Mouse (Mus musculus) hindbrain, embryonic 15.5 days (tissue): ENCODE data around the gene Znrf1. TPM values are rescaled to one million over a fixed set of nuclear protein-coding genes. Genes with fewer than 3 reads are reported as not detected.
A peak's percentile ranks its signal among the peaks of the same experiment; 100 is the strongest.

Experiments used
- ATAC-seq: fragments of 200-750 bp; cut with Nextera tagmentation; 2 replicates; pipeline ENCODE4 v1.8.0; 2017; ENCODE audit warnings: low read depth, moderate number of reproducible peaks, moderate TSS enrichment; ENCODE audit not compliant: low FRiP score
- H3K27ac ChIP-seq: fragments of 300-500 bp; sonication (generic); replicated peaks from 2 replicates; pipeline ENCODE4 v1.5.1; 2015; ENCODE audit warnings: mild to moderate bottlenecking, inconsistent platforms
- H3K27me3 ChIP-seq: fragments of 300-500 bp; sonication (generic); 2 replicates; pipeline ENCODE4 v1.6.1; 2015; ENCODE audit warnings: control low read depth, inconsistent platforms
- H3K36me3 ChIP-seq: fragments of 300-500 bp; sonication (generic); 2 replicates; pipeline ENCODE4 v1.6.1; 2015; ENCODE audit warnings: control low read depth, inconsistent platforms
- H3K4me1 ChIP-seq: fragments of 300-500 bp; sonication (generic); replicated peaks from 2 replicates; pipeline ENCODE4 v1.6.1; 2015; ENCODE audit warnings: control low read depth, inconsistent platforms
- H3K4me2 ChIP-seq: fragments of 300-500 bp; sonication (generic); 2 replicates; pipeline ENCODE4 v1.6.1; 2015; ENCODE audit warnings: moderate library complexity, mild to moderate bottlenecking, inconsistent platforms
- H3K4me3 ChIP-seq: fragments of 300-500 bp; sonication (generic); 2 replicates; pipeline ENCODE4 v1.5.1; 2015; ENCODE audit warnings: mild to moderate bottlenecking, inconsistent platforms
- H3K9ac ChIP-seq: fragments of 300-500 bp; sonication (generic); 2 replicates; pipeline ENCODE4 v1.6.1; 2015; ENCODE audit warnings: inconsistent platforms
- H3K9me3 ChIP-seq: fragments of 300-500 bp; sonication (generic); 2 replicates; pipeline ENCODE4 v1.6.1; 2016; ENCODE audit warnings: control low read depth, inconsistent platforms
- WGBS: fragments of 180-500 bp; shearing (Covaris S2); methylation state at CpG from one replicate; pipeline ENCODE4 v1.1.7; 2015; 5-methylcytosine and 5-hydroxymethylcytosine counted together
- polyA plus RNA-seq: library from polyadenylated mRNA; unstranded; fragments of >200 nt; fragmentation: Nextera tagmentation; extraction: Ambion mirVana; gene quantifications from 2 replicates; pipeline ENCODE4 v1.2.1, GENCODE M21; 2015

Gene Znrf1
- polyA plus RNA-seq, 1 experiment from 2014 or later, result 106 TPM

GRCm38 (mm10) chr8:111592390-111592910 is 56.6 kb downstream of the Znrf1 start:
- no peak overlapping the region for H3K9ac ChIP-seq
- 61% methylated on average over 7 of the region's 7 CpGs for WGBS
- ATAC-seq, result no peak
- no peaks in the 10 kb centered on the region for H3K36me3 ChIP-seq
- no peaks in the 10 kb centered on the region for H3K9me3 ChIP-seq
- H3K4me1 ChIP-seq, result peaks cover 55% of the 10 kb centered on the region
- H3K27ac ChIP-seq, result 0 out of 2 replicates have a peak overlapping the region, but pooled peaks have one; percentile 3
- H3K27me3 ChIP-seq, result no peaks in the 10 kb centered on the region
- no peak overlapping the region for H3K4me2 ChIP-seq
- H3K4me3 ChIP-seq, result no peak overlapping the region

DNA sequence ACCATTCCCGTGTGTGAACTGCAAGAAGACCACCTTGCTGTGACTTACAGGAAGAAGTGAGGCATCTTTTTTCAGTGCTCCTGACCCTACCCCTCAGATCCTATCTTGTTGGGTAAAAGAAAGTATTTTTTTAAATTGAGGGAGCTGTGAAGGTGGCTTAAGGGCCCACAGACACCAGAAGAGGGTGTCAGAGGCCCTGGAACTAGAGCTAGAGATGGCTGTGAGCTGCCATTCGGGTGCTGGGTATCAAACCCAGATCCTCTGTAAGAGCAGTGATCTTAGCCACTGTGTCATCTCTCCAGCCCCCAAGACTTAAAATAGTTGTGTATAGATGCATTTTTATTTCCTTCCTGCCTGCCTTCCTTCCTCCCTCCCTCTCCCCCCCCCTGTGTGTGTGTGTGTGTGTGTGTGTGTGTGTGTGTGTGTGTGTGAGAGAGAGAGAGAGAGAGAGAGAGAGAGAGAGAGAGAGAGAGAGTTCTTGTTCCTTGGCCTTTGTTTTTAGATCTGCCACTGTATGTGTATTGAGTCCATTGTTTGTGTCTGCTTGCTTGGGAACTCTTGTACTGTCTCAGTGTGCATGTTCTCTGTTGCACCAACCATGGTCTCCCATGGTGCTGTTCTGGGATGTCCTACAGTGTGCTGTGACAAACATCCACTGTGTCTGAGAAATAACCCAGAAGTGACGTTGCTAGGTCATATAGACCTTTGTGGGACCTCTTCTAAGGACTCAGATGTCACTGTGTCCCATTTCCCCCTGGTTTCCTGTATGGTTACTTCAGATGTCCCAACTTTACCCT is 58.3 kb downstream of the Znrf1 start:
- Histone ChIP-seq H3K9ac (no peak overlapping the region), H3K27ac (no peak overlapping the region), H3K4me1 (peaks cover 62% of the 10 kb centered on the region), H3K27me3 (no peaks in the 10 kb centered on the region), H3K4me2 (no peak overlapping the region), H3K36me3 (no peaks in the 10 kb centered on the region), H3K9me3 (no peaks in the 10 kb centered on the region), H3K4me3 (no peak overlapping the region)
- ATAC-seq, result no peak
- WGBS, result 79% methylated on average over 3 of the region's 3 CpGs

DNA sequence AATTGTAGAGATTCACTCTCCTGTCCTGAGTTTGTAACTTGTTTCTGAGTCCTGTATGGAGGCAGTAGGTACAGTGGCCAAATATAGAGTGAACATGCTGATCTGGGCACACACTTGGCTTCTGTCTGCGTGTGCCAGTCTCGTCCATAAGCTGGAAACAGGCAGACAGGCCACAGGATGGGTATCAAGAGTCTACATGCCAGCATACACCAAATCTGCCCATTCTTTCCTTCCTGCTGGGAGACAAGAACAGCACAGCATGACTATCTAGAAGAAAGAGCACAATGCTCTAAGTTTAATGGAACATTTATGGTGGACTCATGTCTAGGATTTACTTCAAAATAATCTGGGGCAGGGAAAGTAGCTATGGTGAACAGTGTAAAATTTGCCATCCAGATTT is 59.1 kb downstream of the Znrf1 start:
- 60% methylated on average over 2 of the region's 2 CpGs for WGBS
- ATAC-seq, result no peak
- H3K36me3 ChIP-seq, result no peaks in the 10 kb centered on the region
- H3K4me2 ChIP-seq, result no peak overlapping the region
- no peak overlapping the region for H3K4me3 ChIP-seq
- H3K4me1 ChIP-seq, result peaks cover 62% of the 10 kb centered on the region
- 0 out of 2 replicates have a peak overlapping the region, but pooled peaks have one; percentile 1 for H3K27ac ChIP-seq
- H3K27me3 ChIP-seq, result no peaks in the 10 kb centered on the region
- no peak overlapping the region for H3K9ac ChIP-seq
- H3K9me3 ChIP-seq, result no peaks in the 10 kb centered on the region

DNA sequence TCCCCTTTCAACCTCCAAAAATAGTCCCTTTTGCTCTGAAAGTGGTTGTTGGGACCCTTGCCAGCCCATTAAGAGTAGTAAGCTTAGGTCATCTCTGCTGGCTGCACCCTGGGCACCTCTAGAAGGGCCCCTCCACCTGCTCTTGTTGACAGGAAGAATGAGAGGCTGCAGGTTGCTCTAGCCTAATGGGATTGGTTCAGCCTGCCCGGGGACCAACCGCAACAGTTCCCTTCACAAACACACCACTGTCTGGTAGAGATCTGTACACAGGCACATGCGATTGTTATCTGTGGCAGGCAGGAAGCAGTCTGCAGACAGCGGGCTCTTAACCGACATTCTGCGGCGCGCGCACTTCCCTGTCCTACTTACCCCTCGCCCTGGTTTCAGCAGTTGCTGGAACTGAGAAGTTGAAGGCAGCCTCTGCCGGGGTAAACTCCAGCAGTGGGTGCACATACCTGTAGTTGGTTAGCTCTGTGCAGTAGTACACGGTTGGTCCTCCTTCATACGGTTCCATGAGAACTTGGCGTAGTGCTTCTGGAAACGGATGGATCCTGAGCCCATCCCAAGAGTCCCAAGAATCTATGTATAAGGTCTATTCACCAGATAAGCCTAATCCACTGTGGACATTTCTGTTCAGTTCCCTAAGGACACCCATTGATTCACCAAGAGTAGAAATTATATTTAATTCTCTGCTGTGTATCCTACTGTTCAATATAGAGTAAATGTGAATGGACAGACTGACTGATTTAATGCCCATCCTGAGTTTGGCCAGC is 60.0 kb downstream of the Znrf1 start:
- no peaks in the 10 kb centered on the region for H3K9me3 ChIP-seq
- peak overlapping the region; percentile 37 for H3K27ac ChIP-seq
- H3K4me3 ChIP-seq, result no peak overlapping the region
- H3K36me3 ChIP-seq, result no peaks in the 10 kb centered on the region
- no peaks in the 10 kb centered on the region for H3K27me3 ChIP-seq
- 90% methylated on average over 15 of the region's 15 CpGs for WGBS
- H3K9ac ChIP-seq, result no peak overlapping the region
- H3K4me1 ChIP-seq, result peaks cover 62% of the 10 kb centered on the region
- no peak for ATAC-seq
- no peak overlapping the region for H3K4me2 ChIP-seq

GRCm38 (mm10) chr8:111596485-111596821 is 60.6 kb downstream of the Znrf1 start:
- no peak for ATAC-seq
- H3K9ac ChIP-seq, result no peak overlapping the region
- H3K4me2 ChIP-seq, result no peak overlapping the region
- peak overlapping the region; percentile 37 for H3K27ac ChIP-seq
- H3K4me3 ChIP-seq, result no peak overlapping the region
- H3K36me3 ChIP-seq, result no peaks in the 10 kb centered on the region
- no peaks in the 10 kb centered on the region for H3K9me3 ChIP-seq
- WGBS, result 50% methylated on average over 3 of the region's 3 CpGs
- H3K4me1 ChIP-seq, result peaks cover 62% of the 10 kb centered on the region
- no peaks in the 10 kb centered on the region for H3K27me3 ChIP-seq

- no peak for ATAC-seq
- 53% methylated on average over 1 of the region's 1 CpGs for WGBS
- no peaks in the 10 kb centered on the region for H3K9me3 ChIP-seq
- H3K4me1 ChIP-seq, result peaks cover 57% of the 10 kb centered on the region
- no peaks in the 10 kb centered on the region for H3K27me3 ChIP-seq
- H3K4me3 ChIP-seq, result no peak overlapping the region
- no peaks in the 10 kb centered on the region for H3K36me3 ChIP-seq
- no peak overlapping the region for H3K9ac ChIP-seq
- peak overlapping the region; percentile 61 for H3K27ac ChIP-seq
- no peak overlapping the region for H3K4me2 ChIP-seq
These were observed 61.4 kb downstream of the Znrf1 start for GRCm38 (mm10) chr8:111597310-111597709.

- Histone ChIP-seq H3K4me1 (peaks cover 37% of the 10 kb centered on the region), H3K4me3 (no peak overlapping the region), H3K9me3 (no peaks in the 10 kb centered on the region), H3K4me2 (no peak overlapping the region), H3K27me3 (no peaks in the 10 kb centered on the region), H3K36me3 (no peaks in the 10 kb centered on the region), H3K27ac (no peak overlapping the region; the same call in 1 of the 2 replicates), H3K9ac (no peak overlapping the region)
- 81% methylated on average over 9 of the region's 9 CpGs for WGBS
- ATAC-seq, result no peak
These were observed 64.0 kb downstream of the Znrf1 start for GRCm38 (mm10) chr8:111599707-111600444.

DNA sequence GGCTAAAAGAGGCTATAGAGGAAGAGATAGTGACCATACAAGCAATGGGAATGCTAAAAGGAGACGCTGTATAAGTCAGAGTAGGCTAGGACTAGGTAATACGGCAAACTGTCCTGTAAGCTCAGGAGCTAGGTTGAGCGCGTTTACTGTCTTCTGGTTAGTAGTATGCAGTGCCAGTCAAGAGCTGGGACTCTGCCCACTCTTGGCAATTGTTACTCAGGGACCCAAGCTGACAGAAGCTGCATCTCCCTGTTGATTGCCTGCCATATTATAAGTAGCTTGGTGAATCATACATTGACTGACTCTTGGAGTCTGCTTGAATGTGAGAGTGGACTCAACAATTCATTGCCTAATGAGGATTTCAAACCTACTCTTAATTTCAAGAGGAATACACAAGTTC is 66.2 kb downstream of the Znrf1 start:
- no peaks in the 10 kb centered on the region for H3K9me3 ChIP-seq
- H3K36me3 ChIP-seq, result no peaks in the 10 kb centered on the region
- no peak overlapping the region for H3K4me3 ChIP-seq
- H3K27ac ChIP-seq, result no peak overlapping the region
- H3K9ac ChIP-seq, result no peak overlapping the region
- WGBS, result 93% methylated on average over 4 of the region's 4 CpGs
- no peak overlapping the region for H3K4me2 ChIP-seq
- peaks cover 16% of the 10 kb centered on the region for H3K4me1 ChIP-seq
- no peak for ATAC-seq
- no peaks in the 10 kb centered on the region for H3K27me3 ChIP-seq

DNA sequence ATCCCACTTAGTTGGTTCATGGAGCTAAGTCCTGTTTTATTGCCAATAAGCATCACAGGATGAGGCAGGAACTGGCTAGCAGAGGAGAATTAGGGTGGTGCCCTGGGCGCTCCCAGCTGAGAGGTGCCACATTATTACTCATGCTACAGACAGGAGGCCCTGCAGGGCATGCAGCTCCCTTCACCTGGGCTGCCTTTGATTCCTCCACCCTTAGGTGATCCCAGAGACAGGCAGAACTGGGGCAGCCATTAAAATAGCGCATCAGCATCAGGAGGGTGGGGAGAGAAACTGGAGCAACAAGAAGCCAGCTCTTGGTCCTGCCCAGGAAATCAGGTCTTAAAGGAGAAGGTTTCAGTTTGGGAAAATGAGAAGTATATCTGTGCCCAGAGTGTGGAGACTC is 69.1 kb downstream of the Znrf1 start:
- H3K27ac ChIP-seq, result no peak overlapping the region
- no peaks in the 10 kb centered on the region for H3K27me3 ChIP-seq
- no peak overlapping the region for H3K4me2 ChIP-seq
- no peak overlapping the region for H3K4me3 ChIP-seq
- H3K9ac ChIP-seq, result no peak overlapping the region
- H3K4me1 ChIP-seq, result peaks cover 6% of the 10 kb centered on the region
- no peak for ATAC-seq
- no peaks in the 10 kb centered on the region for H3K36me3 ChIP-seq
- 96% methylated on average over 2 of the region's 2 CpGs for WGBS
- no peaks in the 10 kb centered on the region for H3K9me3 ChIP-seq

DNA sequence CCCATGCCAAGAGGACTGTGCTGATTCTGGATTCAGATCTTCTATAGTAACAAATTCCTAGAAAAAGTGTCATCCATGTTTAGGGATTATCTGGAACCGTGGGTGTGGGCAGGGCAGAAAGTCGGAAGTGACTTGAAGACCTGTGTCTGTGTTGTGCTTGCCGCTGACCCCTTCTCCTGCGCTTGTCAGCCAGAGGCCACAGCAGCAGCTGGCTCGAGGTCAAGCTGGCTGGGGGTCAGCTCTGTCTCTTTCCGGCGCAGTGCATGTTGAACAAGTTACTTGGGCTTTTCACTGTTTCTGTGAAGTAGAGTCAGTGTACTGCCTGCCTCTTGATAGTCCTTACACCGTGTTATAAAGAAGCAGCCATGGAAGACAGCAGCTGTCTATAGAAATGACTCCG is 71.1 kb downstream of the Znrf1 start:
- no peak overlapping the region for H3K9ac ChIP-seq
- peaks cover 6% of the 10 kb centered on the region for H3K4me1 ChIP-seq
- H3K36me3 ChIP-seq, result no peaks in the 10 kb centered on the region
- no peak overlapping the region for H3K4me2 ChIP-seq
- no peak overlapping the region for H3K4me3 ChIP-seq
- ATAC-seq, result no peak
- H3K27ac ChIP-seq, result no peak overlapping the region
- H3K9me3 ChIP-seq, result no peaks in the 10 kb centered on the region
- H3K27me3 ChIP-seq, result no peaks in the 10 kb centered on the region
- 90% methylated on average over 9 of the region's 9 CpGs for WGBS

DNA sequence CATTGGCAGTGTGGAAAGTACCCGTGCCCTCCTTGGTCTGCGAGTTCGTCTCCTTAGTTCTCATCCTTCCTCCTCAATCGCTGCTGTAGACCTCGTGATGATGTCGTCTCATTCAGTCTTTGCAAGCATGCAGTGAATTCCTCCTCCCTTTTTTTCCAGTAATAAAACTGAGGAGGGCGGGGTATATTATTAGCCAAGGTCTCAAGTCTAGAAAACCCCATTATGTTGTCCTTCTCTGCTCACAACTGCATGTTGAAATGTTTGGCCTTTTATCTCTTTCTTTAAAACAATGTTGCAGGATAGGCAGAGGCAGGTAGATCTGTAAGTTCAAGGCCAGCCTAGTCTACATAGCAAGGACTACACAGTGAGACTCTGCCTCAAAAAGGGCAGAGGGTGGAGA is 71.5 kb downstream of the Znrf1 start:
- Histone ChIP-seq H3K36me3 (no peaks in the 10 kb centered on the region), H3K9me3 (no peaks in the 10 kb centered on the region), H3K9ac (no peak overlapping the region), H3K4me3 (no peak overlapping the region), H3K27ac (no peak overlapping the region), H3K27me3 (no peaks in the 10 kb centered on the region), H3K4me2 (no peak overlapping the region), H3K4me1 (peaks cover 6% of the 10 kb centered on the region)
- no peak for ATAC-seq
- 93% methylated on average over 7 of the region's 7 CpGs for WGBS

DNA sequence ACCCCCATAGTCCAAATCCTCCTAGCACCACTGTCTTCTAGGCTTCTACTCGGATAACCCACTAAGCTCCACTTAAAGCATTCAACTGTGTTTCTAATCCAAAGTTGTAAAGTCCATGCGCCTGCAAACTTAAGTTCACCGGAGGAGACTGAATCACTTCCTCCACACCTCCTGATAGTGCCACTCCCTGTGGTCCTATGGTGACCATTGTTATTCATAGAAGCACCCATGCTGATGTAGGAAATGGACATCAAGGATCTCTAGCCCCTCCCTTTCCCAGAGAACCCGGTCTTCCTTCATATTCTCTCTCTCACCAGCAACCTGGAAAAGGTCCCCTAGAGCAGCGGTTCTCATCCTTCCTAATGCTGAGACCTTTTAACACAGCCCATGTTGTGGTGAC is 77.3 kb downstream of the Znrf1 start:
- Histone ChIP-seq H3K9ac (no peak overlapping the region), H3K9me3 (no peaks in the 10 kb centered on the region), H3K36me3 (peaks cover 7% of the 10 kb centered on the region; the same call in 1 of the 2 replicates), H3K27ac (no peak overlapping the region), H3K4me2 (no peak overlapping the region), H3K4me1 (no peaks in the 10 kb centered on the region; the same call in 1 of the 2 replicates), H3K4me3 (no peak overlapping the region), H3K27me3 (no peaks in the 10 kb centered on the region)
- no peak for ATAC-seq
- 79% methylated on average over 5 of the region's 5 CpGs for WGBS
